Mouse (Mus musculus) E14TG2a.4 (cell line): ENCODE measurements at regions not wholly inside any gene's neighbourhood (a gene's known extent, or its start where the extent isn't known, plus 50 kb on each side); places are given as distances from the start of the nearest gene placed in this dataset.

Experiments
- CTCF ChIP-seq: conservative IDR thresholded peaks from 2 replicates; pipeline ENCODE4 v1.5.1; 2014; ENCODE audit warnings: low read length
- NANOG ChIP-seq: IDR thresholded peaks from 2 replicates; pipeline ENCODE4 v1.6.1; 2014; ENCODE audit warnings: borderline replicate concordance, low read length, mixed read lengths

- TF ChIP-seq CTCF (no peak), NANOG (no peak)
Observed at GRCm38 (mm10) chr13:69207741-69208568, 208.6 kb upstream of the Adcy2 start.
